Mouse (Mus musculus) heart, adult 2 months (tissue): ENCODE data around the gene Tmem170.

Experiments
- CTCF ChIP-seq: fragments of 200-600 bp; IDR thresholded peaks from 2 replicates; pipeline ENCODE4 v1.8.1; 2022; ENCODE audit warnings: antibody characterized with exemption, mild to moderate bottlenecking, moderate library complexity
- POLR2A ChIP-seq: fragments of 200-500 bp; IDR thresholded peaks from 2 replicates; pipeline ENCODE4 v1.6.1; 2011; ENCODE audit warnings: mild to moderate bottlenecking, low read depth, low read length, control low read depth; ENCODE audit not compliant: insufficient read depth

DNA sequence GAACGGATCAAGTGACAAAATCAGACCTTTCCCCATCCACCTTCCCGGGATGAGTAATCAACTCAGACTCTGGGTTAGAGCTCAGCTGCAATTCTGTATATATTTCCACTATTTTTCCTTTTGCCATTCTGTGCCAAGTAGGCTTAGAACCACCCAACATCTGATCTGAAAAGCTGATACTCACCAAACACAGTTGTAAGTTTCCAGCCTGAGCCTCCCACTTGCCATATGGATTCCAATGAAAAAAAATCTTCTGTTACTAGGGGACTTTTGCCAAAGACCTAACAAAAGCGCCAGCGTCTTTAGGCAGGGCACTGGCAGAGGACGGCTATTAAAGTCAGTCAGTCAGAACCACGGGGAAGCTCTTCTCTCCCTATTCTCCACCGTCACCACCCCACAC, 35.0 kb upstream of the Tmem170 start:
- TF ChIP-seq CTCF (no peak), POLR2A (no peak)
